ENCODE assay signal across 13 mouse cellular contexts in genomic region chr14:25978371-25979241, GRCm38 (mm10). TPM values are rescaled to one million over a fixed set of nuclear protein-coding genes. Genes with fewer than 3 reads are reported as not detected.
DNase-seq lines count a peak whose midpoint lies in the region; ATAC-seq and TF ChIP-seq lines count a peak whose summit lies in the region.
"Not testable (repeated sequence)": the region's sequence is repeated elsewhere in the genome, so short reads cannot be mapped to it uniquely, and the experiment has no call there.
"Had no signal": no experiment of that assay in that cellular context is flagged by ENCODE, and none has a peak within 500 bp of the region (broad histone marks: within the 10 kb centered on the region; RNA-seq: fewer than 3 reads in every experiment).

Duxbl1 (plus strand) TSS chr14:25978577.

- H3K9me3 ChIP-seq in embryonic facial prominence, embryonic 13.5 days; forebrain, embryonic 16.5 days (ENCODE audit: control insufficient read depth, low read length); heart, embryonic 15.5 days (replicated peaks); hindbrain, embryonic 16.5 days (ENCODE audit: control insufficient read depth, low read length); lung, embryonic 15.5 days; midbrain, postnatal 0 days (ENCODE audit: low read length); stomach, postnatal 0 days (ENCODE audit: control insufficient read depth, low read length): not testable (repeated sequence)

- H3K4me1 ChIP-seq in embryonic facial prominence, embryonic 13.5 days; forebrain, embryonic 16.5 days (replicated peaks; ENCODE audit: control insufficient read depth, insufficient read depth, low read length); heart, embryonic 15.5 days (replicated peaks); hindbrain, embryonic 16.5 days (ENCODE audit: control insufficient read depth, insufficient read depth, low read depth, low read length); lung, embryonic 15.5 days; midbrain, postnatal 0 days (ENCODE audit: insufficient read depth, low read length); stomach, postnatal 0 days (replicated peaks; ENCODE audit: control insufficient read depth, insufficient read depth): not testable (repeated sequence)

- not testable (repeated sequence) for H3K27me3 ChIP-seq in embryonic facial prominence, embryonic 13.5 days; forebrain, embryonic 16.5 days (replicated peaks; ENCODE audit: control insufficient read depth, insufficient read depth, low read length); heart, embryonic 15.5 days; hindbrain, embryonic 16.5 days (replicated peaks; ENCODE audit: control insufficient read depth, insufficient read depth, low read length); lung, embryonic 15.5 days; midbrain, postnatal 0 days (ENCODE audit: insufficient read depth, low read length); stomach, postnatal 0 days (ENCODE audit: control insufficient read depth, insufficient read depth, low read length)

- DNase-seq in layer of hippocampus, adult 2 months (ENCODE audit: low spot score in 2 of 2); midbrain, postnatal 0 days (ENCODE audit: low spot score); stomach, postnatal 0 days (ENCODE audit: low spot score): not testable (repeated sequence)

- ATAC-seq in embryonic facial prominence, embryonic 13.5 days (ENCODE audit: insufficient number of reproducible peaks, insufficient read depth, low FRiP score, low TSS enrichment, low read depth) = peak; percentile 75; the same call in 1 of the 2 replicates
- peak; percentile 87 for ATAC-seq in forebrain, embryonic 16.5 days
- ATAC-seq in heart, embryonic 15.5 days (replicated peaks; ENCODE audit: insufficient number of reproducible peaks, insufficient read depth, low FRiP score, low read depth) = peak; percentile 80
- peak; percentile 94 for ATAC-seq in hindbrain, embryonic 16.5 days
- peak; percentile 75; the same call in 1 of the 2 replicates for ATAC-seq in lung, embryonic 15.5 days (ENCODE audit: borderline replicate concordance, extremely low read depth, low FRiP score, low TSS enrichment)
- ATAC-seq in midbrain, postnatal 0 days (ENCODE audit: low FRiP score) = peak; percentile 93
- ATAC-seq in stomach, postnatal 0 days (ENCODE audit: low FRiP score, low TSS enrichment) = peak; percentile 79

- TF ChIP-seq CTCF in layer of hippocampus, adult 2 months (conservative IDR thresholded peaks at IDR 0.05); midbrain, postnatal 0 days (IDR thresholded peaks at IDR 0.05); stomach, postnatal 0 days (IDR thresholded peaks at IDR 0.05; ENCODE audit: low read depth): not testable (repeated sequence)

- not testable (repeated sequence) for H3K9ac ChIP-seq in embryonic facial prominence, embryonic 13.5 days; hindbrain, embryonic 16.5 days (ENCODE audit: low read depth, low read length); lung, embryonic 15.5 days; midbrain, postnatal 0 days (replicated peaks; ENCODE audit: low read length, poor library complexity, severe bottlenecking); stomach, postnatal 0 days (ENCODE audit: low read length)
- 0 out of 2 replicates have a peak within 1 kb of the TSS, but pooled peaks have one; percentile 35 for H3K9ac ChIP-seq in forebrain, embryonic 16.5 days (replicated peaks; ENCODE audit: low read depth, low read length)
- peak within 1 kb of the TSS; percentile 41; the same call in 1 of the 2 replicates for H3K9ac ChIP-seq in heart, embryonic 15.5 days

- not testable (repeated sequence) for TF ChIP-seq EP300 in stomach, postnatal 0 days (optimal IDR thresholded peaks at IDR 0.05)

- H3K4me2 ChIP-seq in embryonic facial prominence, embryonic 13.5 days = peak within 1 kb of the TSS; percentile 49
- H3K4me2 ChIP-seq in forebrain, embryonic 16.5 days (ENCODE audit: low read length) = peak within 1 kb of the TSS; percentile 40
- peak within 1 kb of the TSS; percentile 55 for H3K4me2 ChIP-seq in heart, embryonic 15.5 days
- peak within 1 kb of the TSS; percentile 44 for H3K4me2 ChIP-seq in hindbrain, embryonic 16.5 days (ENCODE audit: low read length)
- peak within 1 kb of the TSS; percentile 51 for H3K4me2 ChIP-seq in lung, embryonic 15.5 days
- H3K4me2 ChIP-seq in midbrain, postnatal 0 days (ENCODE audit: low read depth, low read length, poor library complexity, severe bottlenecking) = not testable (repeated sequence)
- H3K4me2 ChIP-seq in stomach, postnatal 0 days (replicated peaks; ENCODE audit: low read depth) = 0 out of 2 replicates have a peak within 1 kb of the TSS, but pooled peaks have one; percentile 23

- H3K36me3 ChIP-seq in embryonic facial prominence, embryonic 13.5 days; forebrain, embryonic 16.5 days (ENCODE audit: control insufficient read depth, insufficient read depth); heart, embryonic 15.5 days; hindbrain, embryonic 16.5 days (ENCODE audit: control insufficient read depth, insufficient read depth, low read length); lung, embryonic 15.5 days; midbrain, postnatal 0 days (ENCODE audit: insufficient read depth, low read length); stomach, postnatal 0 days (ENCODE audit: control insufficient read depth, insufficient read depth, low read length): not testable (repeated sequence)

- peak within 1 kb of the TSS; percentile 29 for H3K4me3 ChIP-seq in embryonic facial prominence, embryonic 13.5 days
- peak within 1 kb of the TSS; percentile 34 for H3K4me3 ChIP-seq in forebrain, embryonic 16.5 days (replicated peaks; ENCODE audit: low read length)
- peak within 1 kb of the TSS; percentile 38 for H3K4me3 ChIP-seq in heart, embryonic 15.5 days
- peak within 1 kb of the TSS; percentile 26; the same call in 1 of the 2 replicates for H3K4me3 ChIP-seq in hindbrain, embryonic 16.5 days (ENCODE audit: low read length)
- peak within 1 kb of the TSS; percentile 32; the same call in 1 of the 2 replicates for H3K4me3 ChIP-seq in layer of hippocampus, adult 2 months
- H3K4me3 ChIP-seq in lung, embryonic 15.5 days = peak within 1 kb of the TSS; percentile 27
- not testable (repeated sequence) for H3K4me3 ChIP-seq in midbrain, postnatal 0 days (ENCODE audit: low read depth, low read length); stomach, postnatal 0 days (ENCODE audit: low read depth, low read length)

- H3K27ac ChIP-seq in embryonic facial prominence, embryonic 13.5 days = peak within 1 kb of the TSS; percentile 90
- peak within 1 kb of the TSS; percentile 72 for H3K27ac ChIP-seq in forebrain, embryonic 16.5 days (ENCODE audit: low read length)
- H3K27ac ChIP-seq in heart, embryonic 15.5 days = peak within 1 kb of the TSS; percentile 72
- peak within 1 kb of the TSS; percentile 70 for H3K27ac ChIP-seq in hindbrain, embryonic 16.5 days (ENCODE audit: low read depth, low read length)
- H3K27ac ChIP-seq in layer of hippocampus, adult 2 months; midbrain, postnatal 0 days (ENCODE audit: low read depth, low read length): not testable (repeated sequence)
- peak within 1 kb of the TSS; percentile 78 for H3K27ac ChIP-seq in lung, embryonic 15.5 days
- H3K27ac ChIP-seq in stomach, postnatal 0 days (replicated peaks) = 0 out of 2 replicates have a peak within 1 kb of the TSS, but pooled peaks have one; percentile 45

- no CpG with 5 or more reads among the region's 25 CpGs for WGBS in embryonic facial prominence, embryonic 13.5 days
- WGBS in forebrain, embryonic 16.5 days = no CpG with 5 or more reads among the region's 25 CpGs
- no CpG with 5 or more reads among the region's 25 CpGs for WGBS in heart, embryonic 15.5 days
- no CpG with 5 or more reads among the region's 25 CpGs for whole genome bisulfite sequencing in hindbrain, embryonic 16.5 days
- WGBS in lung, embryonic 15.5 days = no CpG with 5 or more reads among the region's 25 CpGs
- WGBS in midbrain, postnatal 0 days = no CpG with 5 or more reads among the region's 25 CpGs
- WGBS in stomach, postnatal 0 days = no CpG with 5 or more reads among the region's 25 CpGs

RNA-seq across cellular contexts. Expression of gene Duxbl1, which starts in this region (rescaled TPM):
- 2.4 and 2.7 TPM in 2 replicates for polyA plus RNA-seq in embryonic facial prominence, embryonic 13.5 days (2015; fragmentation: Nextera tagmentation; extraction: Ambion mirVana)
- 3.0 and 6.7 TPM in 2 replicates for polyA plus RNA-seq in forebrain, embryonic 16.5 days (2015; fragmentation: Nextera tagmentation; extraction: Ambion mirVana)
- polyA plus RNA-seq in heart, embryonic 15.5 days (2015; fragmentation: Nextera tagmentation; extraction: Ambion mirVana) = 0.43 and 0.82 TPM in 2 replicates
- polyA plus RNA-seq in hindbrain, embryonic 16.5 days (2015; fragmentation: Nextera tagmentation; extraction: Ambion mirVana) = 1.3 and 1.7 TPM in 2 replicates
- total RNA-seq in layer of hippocampus, adult 2 months (2021) = under 1 TPM in 1 of 2 experiments, not detected in 1; 0.54 TPM
- polyA plus RNA-seq in lung, embryonic 15.5 days (2015; fragmentation: Nextera tagmentation; extraction: Ambion mirVana) = 1.3 and 2.3 TPM in 2 replicates
- total RNA-seq in midbrain, postnatal 0 days (2014; rRNA removed) = 1.2 and 2.6 TPM in 2 replicates
- polyA plus RNA-seq in midbrain, postnatal 0 days (2015; fragmentation: Nextera tagmentation; extraction: Ambion mirVana) = 1.2 and 1.3 TPM in 2 replicates
- polyA plus RNA-seq in stomach, postnatal 0 days (2015; fragmentation: Nextera tagmentation; extraction: Ambion mirVana) = 0.51 and 1.1 TPM in 2 replicates
- total RNA-seq: monocyte, adult 5-6 weeks had no signal
- polyA plus RNA-seq: C2C12; G1E; kidney, adult 2 months; liver, embryonic 12.5 days had no signal

Comparison
In these comparisons a context has a peak if more than half of its experiments do, and no peak if none do; other contexts are left out.
1. Peak in ATAC-seq, H3K4me3 ChIP-seq, H3K27ac ChIP-seq, H3K9ac ChIP-seq and H3K4me2 ChIP-seq in heart, embryonic 15.5 days; RNA of the gene not detected or under 1 TPM.